Mouse (Mus musculus): ENCODE measurements around the gene Ttbk2. TPM values are rescaled to one million over a fixed set of nuclear protein-coding genes. Genes with fewer than 3 reads are reported as not detected.

Gene Ttbk2
- 0.80 and 0.89 TPM in 2 replicates for polyA plus RNA-seq (2015; fragmentation: Nextera tagmentation; extraction: Ambion mirVana)

DNA sequence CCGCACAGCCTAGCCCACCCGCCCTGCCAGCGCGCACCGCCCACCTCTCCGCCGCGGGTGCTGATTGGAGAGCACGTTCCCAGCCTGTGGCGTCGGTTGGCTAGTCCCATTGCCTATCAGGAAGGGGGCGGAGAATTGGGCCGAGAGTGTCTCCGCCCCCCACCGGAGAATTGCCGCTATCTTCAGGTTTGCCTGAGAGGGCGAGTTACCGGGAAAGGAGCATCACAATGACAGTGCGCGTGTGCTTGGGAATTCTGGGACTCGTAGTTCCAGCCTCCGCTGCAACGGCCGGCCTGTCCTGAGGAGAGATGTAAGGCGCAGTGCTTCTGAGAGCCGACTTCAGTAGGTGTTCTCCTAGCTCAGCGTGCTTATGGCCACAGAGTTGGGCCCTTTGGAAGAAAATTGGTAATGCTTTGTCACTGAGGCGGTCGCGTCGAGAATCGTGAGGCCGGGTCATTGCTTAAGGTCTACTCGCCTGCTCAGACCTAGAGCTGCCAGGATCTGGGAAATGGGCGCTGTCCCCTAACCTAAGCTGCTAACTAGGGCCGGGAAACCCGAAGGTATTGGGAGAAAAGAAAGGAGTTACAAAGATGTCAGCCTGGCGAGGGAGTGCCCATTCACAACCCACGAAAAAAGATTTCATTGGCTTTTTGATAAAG is at the start of gene Ttbk2:
Ttbk2 (minus strand) TSS at position 181 of the 659 bp plus-strand sequence.
- H3K4me3 ChIP-seq (replicated peaks) = peak within 1 kb of the TSS; percentile 95
- under 1% methylated on average over 39 of the region's 39 CpGs for WGBS (ENCODE audit: insufficient replicate concordance)
- no peaks in the 10 kb centered on the region for H3K36me3 ChIP-seq
- DNase-seq (peak; percentile 97), ATAC-seq (ENCODE audit: low read depth) (peak; percentile 99)
- H3K9me3 ChIP-seq (replicated peaks) = no peaks in the 10 kb centered on the region
- no peaks in the 10 kb centered on the region for H3K27me3 ChIP-seq
- H3K9ac ChIP-seq = peak within 1 kb of the TSS; percentile 88
- H3K4me1 ChIP-seq (replicated peaks) = peaks cover 30% of the 10 kb centered on the region
- peak within 1 kb of the TSS; percentile 92 for H3K4me2 ChIP-seq
- H3K27ac ChIP-seq = peak within 1 kb of the TSS; percentile 68

DNA sequence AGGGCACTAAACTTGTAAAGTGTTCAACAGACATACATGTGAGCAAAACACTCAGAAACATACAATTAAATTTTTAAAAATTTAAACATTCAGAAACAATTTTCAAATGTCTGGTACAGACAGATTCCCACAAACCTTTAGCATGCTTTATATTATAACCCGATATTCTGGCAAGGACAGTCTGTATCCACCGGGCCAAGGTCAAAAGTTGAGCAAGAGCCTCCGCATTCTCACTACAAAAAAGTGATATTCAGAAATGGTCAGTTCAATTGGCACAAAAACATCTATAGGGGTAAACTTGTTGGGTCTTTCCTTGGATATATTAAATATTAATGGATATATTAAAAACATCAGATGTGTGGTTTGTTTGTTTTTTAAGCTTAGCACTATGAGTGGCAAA is 46.0 kb upstream of the Ttbk2 start:
- no peaks in the 10 kb centered on the region for H3K27me3 ChIP-seq
- no peak for DNase-seq
- 88% methylated on average over 3 of the region's 3 CpGs for WGBS (ENCODE audit: insufficient replicate concordance)
- no peak overlapping the region for H3K27ac ChIP-seq
- H3K4me1 ChIP-seq (replicated peaks) = no peaks in the 10 kb centered on the region
- ATAC-seq (ENCODE audit: low read depth) = no peak
- H3K9ac ChIP-seq = no peak overlapping the region
- no peak overlapping the region for H3K4me3 ChIP-seq (replicated peaks)
- H3K36me3 ChIP-seq = peaks cover 78% of the 10 kb centered on the region
- H3K9me3 ChIP-seq (replicated peaks) = no peaks in the 10 kb centered on the region
- H3K4me2 ChIP-seq = no peak overlapping the region

DNA sequence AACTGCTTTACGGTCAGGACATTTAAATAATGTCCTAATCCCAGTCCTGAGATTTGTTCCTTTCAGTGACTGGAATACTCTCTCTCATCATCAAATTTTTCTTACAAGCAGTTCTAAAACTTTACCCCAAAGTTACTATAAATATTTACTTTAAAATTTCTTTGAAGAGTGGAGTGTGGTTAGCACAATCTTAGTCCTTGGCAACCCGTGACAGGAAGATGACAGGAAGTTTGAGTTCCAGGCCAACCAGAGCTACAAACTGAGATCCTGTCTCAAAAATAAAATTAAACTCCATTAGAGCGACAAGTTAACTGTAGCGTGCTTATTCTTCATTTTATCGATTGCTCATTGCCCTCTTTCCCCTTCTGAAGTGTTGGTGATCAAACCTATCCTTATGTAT is 37.2 kb upstream of the Ttbk2 start:
- H3K4me3 ChIP-seq (replicated peaks) = no peak overlapping the region
- no peaks in the 10 kb centered on the region for H3K4me1 ChIP-seq (replicated peaks)
- no peak overlapping the region for H3K4me2 ChIP-seq
- whole genome bisulfite sequencing (ENCODE audit: insufficient replicate concordance) = 78% methylated on average over 5 of the region's 5 CpGs
- H3K9ac ChIP-seq = no peak overlapping the region
- H3K9me3 ChIP-seq (replicated peaks) = no peaks in the 10 kb centered on the region
- ATAC-seq (ENCODE audit: low read depth) (no peak), DNase-seq (no peak)
- peaks cover 64% of the 10 kb centered on the region for H3K36me3 ChIP-seq
- H3K27me3 ChIP-seq = no peaks in the 10 kb centered on the region
- H3K27ac ChIP-seq = no peak overlapping the region

DNA sequence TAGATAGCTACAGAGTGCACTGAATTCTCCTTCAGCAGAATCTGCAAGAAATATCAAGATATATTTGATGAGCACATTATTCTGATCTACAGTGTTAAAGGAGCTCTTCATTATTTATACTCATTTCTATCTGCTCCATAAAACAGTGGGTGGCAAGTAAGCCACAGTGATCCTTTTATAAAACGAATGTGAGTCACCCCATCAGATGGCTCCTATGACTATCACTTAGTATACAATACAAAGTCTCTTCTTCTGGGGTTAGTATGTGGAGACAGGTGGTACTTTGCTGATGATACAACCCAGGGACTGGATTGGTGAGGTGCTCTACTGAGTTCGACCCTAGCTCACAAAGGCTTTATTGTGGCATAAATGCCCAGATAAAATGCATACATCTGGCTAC is 22.8 kb upstream of the Ttbk2 start:
- no peaks in the 10 kb centered on the region for H3K9me3 ChIP-seq (replicated peaks)
- no peak overlapping the region for H3K27ac ChIP-seq
- no peak for DNase-seq
- no peak for ATAC-seq (ENCODE audit: low read depth)
- no peak overlapping the region for H3K9ac ChIP-seq
- H3K4me1 ChIP-seq (replicated peaks) = no peaks in the 10 kb centered on the region
- H3K27me3 ChIP-seq = no peaks in the 10 kb centered on the region
- H3K4me3 ChIP-seq (replicated peaks) = no peak overlapping the region
- 71% methylated on average over 2 of the region's 2 CpGs for WGBS (ENCODE audit: insufficient replicate concordance)
- no peak overlapping the region for H3K4me2 ChIP-seq
- H3K36me3 ChIP-seq = peaks cover 56% of the 10 kb centered on the region

DNA sequence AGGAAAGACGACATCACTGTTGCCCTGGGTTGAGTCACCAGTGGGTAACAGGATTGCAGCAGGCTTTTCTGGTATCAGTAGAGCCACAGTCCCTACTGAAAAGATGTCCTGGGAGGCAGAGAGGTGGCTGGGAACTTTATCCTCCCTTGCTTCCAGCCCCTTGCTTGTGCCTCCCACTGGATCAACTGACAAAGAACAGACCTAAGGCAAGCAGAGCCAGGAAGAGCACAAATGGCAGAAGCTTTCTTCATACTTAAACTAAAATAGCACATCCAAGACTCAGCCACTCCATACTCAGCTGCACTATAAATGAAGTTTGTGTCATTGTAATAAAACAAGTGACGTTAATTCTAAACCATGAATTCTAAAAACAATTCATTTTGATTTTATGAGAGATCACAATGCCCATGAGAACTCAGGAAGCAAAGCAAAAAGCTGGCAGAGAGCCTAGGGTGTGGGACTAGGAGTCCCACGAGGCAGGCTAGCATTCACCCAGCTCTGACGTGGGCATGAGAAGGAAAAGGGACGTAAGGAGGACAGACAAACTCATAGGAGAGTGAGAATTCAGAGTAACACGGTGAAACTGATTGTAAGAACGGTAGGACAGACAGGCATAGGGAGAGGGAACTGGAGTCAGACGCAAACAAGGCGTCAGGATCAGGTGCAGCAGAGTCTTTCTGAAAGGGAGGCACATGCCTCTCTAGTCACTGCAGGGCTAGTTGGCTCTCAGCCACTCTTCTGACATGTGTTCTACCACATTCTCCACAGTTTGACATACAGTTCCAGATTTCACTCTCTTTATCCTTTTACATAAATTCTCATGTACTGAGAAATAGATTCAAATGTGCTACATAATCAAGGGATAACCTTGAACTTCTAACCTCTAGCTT is 21.3 kb upstream of the Ttbk2 start:
- H3K4me2 ChIP-seq = no peak overlapping the region
- no peaks in the 10 kb centered on the region for H3K27me3 ChIP-seq
- 80% methylated on average over 9 of the region's 9 CpGs for WGBS (ENCODE audit: insufficient replicate concordance)
- no peak overlapping the region for H3K27ac ChIP-seq
- peaks cover 63% of the 10 kb centered on the region for H3K36me3 ChIP-seq
- no peaks in the 10 kb centered on the region for H3K4me1 ChIP-seq (replicated peaks)
- H3K9ac ChIP-seq = no peak overlapping the region
- no peak for ATAC-seq (ENCODE audit: low read depth)
- no peaks in the 10 kb centered on the region for H3K9me3 ChIP-seq (replicated peaks)
- no peak overlapping the region for H3K4me3 ChIP-seq (replicated peaks)
- DNase-seq = no peak

DNA sequence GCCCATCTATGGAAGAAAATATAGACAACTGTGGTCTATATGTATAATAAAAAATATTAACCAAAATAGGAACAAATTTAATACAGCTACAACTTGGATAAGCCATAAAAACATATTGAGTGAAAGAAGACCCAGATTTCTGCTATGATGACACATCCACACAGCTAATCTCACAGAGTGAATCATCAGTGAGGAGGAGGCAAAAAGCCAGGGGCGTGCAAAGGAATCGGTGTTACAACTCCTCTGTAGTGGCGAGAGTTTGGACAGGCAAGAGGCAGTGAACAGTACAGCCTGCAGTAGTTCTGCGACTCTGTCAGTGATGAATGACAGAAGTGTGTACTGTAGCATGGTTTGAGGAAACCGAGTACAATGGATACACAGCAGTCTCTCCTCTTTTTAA is 16.9 kb upstream of the Ttbk2 start:
- Histone ChIP-seq H3K27ac (no peak overlapping the region), H3K36me3 (peaks cover 67% of the 10 kb centered on the region), H3K9ac (no peak overlapping the region), H3K4me3 (replicated peaks) (no peak overlapping the region), H3K4me1 (replicated peaks) (no peaks in the 10 kb centered on the region), H3K4me2 (no peak overlapping the region), H3K27me3 (no peaks in the 10 kb centered on the region), H3K9me3 (replicated peaks) (no peaks in the 10 kb centered on the region)
- WGBS (ENCODE audit: insufficient replicate concordance) = 87% methylated on average over 5 of the region's 5 CpGs
- DNase-seq (no peak), ATAC-seq (ENCODE audit: low read depth) (no peak)

DNA sequence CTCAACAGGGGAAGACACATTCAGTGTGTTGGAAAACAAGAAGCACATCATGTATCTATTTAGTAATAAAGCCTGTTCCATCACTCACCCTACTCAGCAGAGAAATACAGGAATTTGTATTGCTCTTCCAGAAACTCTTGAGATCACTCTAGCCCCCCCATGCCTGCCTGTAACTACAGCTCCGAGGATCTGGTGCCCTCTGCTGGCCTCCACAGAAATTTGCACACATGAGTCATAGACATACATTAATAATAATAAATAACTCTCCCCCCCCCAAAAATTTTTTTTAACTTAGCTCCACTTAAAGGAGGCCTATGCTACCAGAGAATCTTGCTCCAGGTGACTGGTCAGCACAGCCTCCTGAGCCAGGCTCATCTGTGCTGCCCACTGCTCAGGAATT is 16.2 kb upstream of the Ttbk2 start:
- 4% methylated on average over 1 of the region's 1 CpGs for WGBS (ENCODE audit: insufficient replicate concordance)
- no peak for DNase-seq
- Histone ChIP-seq H3K27me3 (no peaks in the 10 kb centered on the region), H3K27ac (no peak overlapping the region), H3K36me3 (peaks cover 65% of the 10 kb centered on the region), H3K4me3 (replicated peaks) (no peak overlapping the region), H3K4me1 (replicated peaks) (no peaks in the 10 kb centered on the region), H3K9ac (no peak overlapping the region), H3K4me2 (no peak overlapping the region), H3K9me3 (replicated peaks) (no peaks in the 10 kb centered on the region)
- ATAC-seq (ENCODE audit: low read depth) = no peak

DNA sequence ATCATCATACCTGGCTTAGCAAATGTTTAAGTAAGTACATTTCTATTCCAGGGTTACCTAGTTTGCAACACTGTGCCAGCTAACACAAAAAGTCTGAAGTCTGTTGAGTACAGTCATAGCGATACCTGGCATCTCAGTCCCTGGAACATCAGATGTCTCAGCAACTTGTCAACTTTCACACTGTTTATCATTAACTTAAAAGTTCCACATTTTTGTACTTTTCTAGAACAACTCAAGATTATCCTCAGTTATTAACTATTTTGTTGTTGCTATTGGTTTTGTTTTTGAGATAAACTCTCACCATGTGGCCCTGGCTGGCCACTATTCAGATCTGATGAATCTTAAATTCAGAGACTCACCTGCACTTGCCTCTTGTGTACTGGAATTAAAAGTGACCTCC is 13.0 kb upstream of the Ttbk2 start:
- Histone ChIP-seq H3K27ac (no peak overlapping the region), H3K36me3 (peaks cover 59% of the 10 kb centered on the region), H3K4me1 (replicated peaks) (no peaks in the 10 kb centered on the region), H3K4me3 (replicated peaks) (no peak overlapping the region), H3K27me3 (no peaks in the 10 kb centered on the region), H3K4me2 (no peak overlapping the region), H3K9ac (no peak overlapping the region), H3K9me3 (replicated peaks) (no peaks in the 10 kb centered on the region)
- no peak for DNase-seq
- ATAC-seq (ENCODE audit: low read depth) = no peak
- WGBS (ENCODE audit: insufficient replicate concordance) = 93% methylated on average over 1 of the region's 1 CpGs

DNA sequence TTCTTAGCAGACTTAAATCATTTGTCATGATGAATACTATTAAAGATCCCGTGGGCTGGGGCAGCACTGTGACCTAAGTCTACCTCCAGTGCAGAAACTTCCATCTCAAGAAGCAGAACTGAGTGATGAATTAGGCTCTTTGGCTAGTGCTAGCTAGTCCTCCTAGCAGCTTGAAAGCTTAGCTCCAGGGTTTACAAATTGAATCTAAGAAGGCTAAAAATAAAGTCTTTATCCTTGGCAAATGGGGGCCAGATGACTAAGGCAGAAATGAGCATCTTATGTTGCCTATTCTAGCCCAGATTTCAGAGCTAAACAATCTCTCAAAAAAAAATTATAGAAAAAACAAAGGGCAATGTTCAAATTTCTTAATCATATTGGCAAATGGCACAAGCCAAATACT is 10.3 kb upstream of the Ttbk2 start:
- ATAC-seq (ENCODE audit: low read depth) (no peak), DNase-seq (no peak)
- H3K27me3 ChIP-seq = no peaks in the 10 kb centered on the region
- peaks cover 42% of the 10 kb centered on the region for H3K36me3 ChIP-seq
- H3K4me1 ChIP-seq (replicated peaks) = no peaks in the 10 kb centered on the region
- WGBS (ENCODE audit: insufficient replicate concordance) = 82% methylated on average over 1 of the region's 1 CpGs
- no peak overlapping the region for H3K4me2 ChIP-seq
- no peak overlapping the region for H3K9ac ChIP-seq
- H3K4me3 ChIP-seq (replicated peaks) = no peak overlapping the region
- no peaks in the 10 kb centered on the region for H3K9me3 ChIP-seq (replicated peaks)
- H3K27ac ChIP-seq = no peak overlapping the region

DNA sequence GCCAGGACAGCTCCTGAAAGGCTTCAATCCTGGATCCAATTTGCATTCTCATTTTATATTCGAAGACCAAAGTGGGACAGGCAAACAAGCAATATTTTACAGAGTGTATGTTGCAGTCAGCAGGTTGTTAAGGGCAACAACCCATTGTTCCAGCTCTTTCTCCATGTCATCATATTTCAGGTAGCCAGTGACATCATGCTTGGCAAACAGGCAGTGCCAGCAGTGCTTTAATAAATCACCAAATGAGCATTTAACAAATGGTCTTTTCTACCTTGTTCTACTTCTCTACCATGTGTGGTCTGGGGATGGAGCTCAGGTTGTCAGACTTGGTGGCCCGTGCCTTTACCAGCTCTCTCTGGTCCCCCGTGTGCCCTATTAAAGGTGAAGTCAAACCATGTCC is 7.7 kb upstream of the Ttbk2 start:
- 82% methylated on average over 3 of the region's 3 CpGs for WGBS (ENCODE audit: insufficient replicate concordance)
- Histone ChIP-seq H3K4me3 (replicated peaks) (no peak overlapping the region), H3K27ac (no peak overlapping the region), H3K9me3 (replicated peaks) (no peaks in the 10 kb centered on the region), H3K4me2 (no peak overlapping the region), H3K27me3 (no peaks in the 10 kb centered on the region), H3K9ac (no peak overlapping the region), H3K36me3 (peaks cover 23% of the 10 kb centered on the region), H3K4me1 (replicated peaks) (peaks cover 2% of the 10 kb centered on the region; the same call in 1 of the 2 replicates)
- DNase-seq (no peak), ATAC-seq (ENCODE audit: low read depth) (no peak)

DNA sequence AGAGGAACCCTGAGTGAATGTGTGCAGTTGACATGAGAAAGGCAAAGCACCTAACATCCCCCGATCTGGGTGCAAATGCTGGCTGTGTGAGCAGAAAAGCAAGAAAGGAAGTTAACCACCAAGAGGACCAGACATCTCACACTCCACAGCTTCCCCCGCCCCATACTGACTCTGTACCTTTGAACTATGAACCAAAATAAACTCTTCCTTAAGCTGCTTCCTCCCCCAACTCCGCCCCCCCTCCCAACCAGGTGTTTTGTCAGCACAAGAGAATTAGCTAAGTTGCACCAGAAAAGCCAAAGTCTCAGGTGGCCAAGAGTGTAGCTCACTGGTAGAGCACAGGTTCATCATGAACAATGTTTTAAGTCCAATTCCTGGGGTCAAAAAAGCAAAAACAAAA is 2.7 kb upstream of the Ttbk2 start:
- no peaks in the 10 kb centered on the region for H3K9me3 ChIP-seq (replicated peaks)
- DNase-seq = no peak

More for the DNA sequence above, 2.7 kb upstream of the Ttbk2 start:
- Histone ChIP-seq H3K27me3 (no peaks in the 10 kb centered on the region), H3K4me3 (replicated peaks) (no peak overlapping the region), H3K4me1 (replicated peaks) (peaks cover 26% of the 10 kb centered on the region), H3K9ac (no peak overlapping the region), H3K27ac (no peak overlapping the region), H3K4me2 (no peak overlapping the region), H3K36me3 (no peaks in the 10 kb centered on the region)
- 58% methylated on average over 3 of the region's 3 CpGs for WGBS (ENCODE audit: insufficient replicate concordance)
- ATAC-seq (ENCODE audit: low read depth) = no peak
